9 mouse cellular contexts compared by ENCODE assay signal in genomic region chr15:41325633-41326252, GRCm38 (mm10).
DNase-seq lines count a peak whose midpoint lies in the region; ATAC-seq and TF ChIP-seq lines count a peak whose summit lies in the region.
"Had no signal": no experiment of that assay in that cellular context is flagged by ENCODE, and none has a peak within 500 bp of the region (broad histone marks: within the 10 kb centered on the region; RNA-seq: fewer than 3 reads in every experiment).

No protein-coding gene starts in this region.

- no peak for TF ChIP-seq EP300 in ES-Bruce4 (IDR thresholded peaks at IDR 0.05; ENCODE audit: insufficient read depth, low read depth, low read length)

- no peak overlapping the region for H3K27ac ChIP-seq in hindbrain, embryonic 10.5 days
- no peak overlapping the region for H3K27ac ChIP-seq in hindbrain, embryonic 16.5 days (ENCODE audit: low read depth, low read length)
- no peak overlapping the region for H3K27ac ChIP-seq in ES-Bruce4 (ENCODE audit: insufficient read depth, low read length)
- no peak overlapping the region for H3K27ac ChIP-seq in forebrain, embryonic 15.5 days (replicated peaks)
- H3K27ac ChIP-seq: limb, embryonic 12.5 days had no signal

- no peak overlapping the region for H3K4me3 ChIP-seq in hindbrain, embryonic 10.5 days
- H3K4me3 ChIP-seq in hindbrain, embryonic 16.5 days (ENCODE audit: low read length): no peak overlapping the region
- H3K4me3 ChIP-seq in ES-Bruce4 (ENCODE audit: low read depth, low read length): no peak overlapping the region
- no peak overlapping the region for H3K4me3 ChIP-seq in forebrain, embryonic 15.5 days
- H3K4me3 ChIP-seq: limb, embryonic 12.5 days had no signal

- H3K9me3 ChIP-seq in hindbrain, embryonic 10.5 days: no peaks in the 10 kb centered on the region
- no peaks in the 10 kb centered on the region for H3K9me3 ChIP-seq in hindbrain, embryonic 16.5 days (ENCODE audit: control insufficient read depth, low read length)
- H3K9me3 ChIP-seq in ES-Bruce4 (replicated peaks; ENCODE audit: control insufficient read depth, insufficient read depth, low read length, poor library complexity, severe bottlenecking): no peaks in the 10 kb centered on the region
- H3K9me3 ChIP-seq in forebrain, embryonic 15.5 days: no peaks in the 10 kb centered on the region
- H3K9me3 ChIP-seq: limb, embryonic 12.5 days had no signal

- TF ChIP-seq POLR2A in ES-Bruce4 (IDR thresholded peaks at IDR 0.05; ENCODE audit: insufficient read depth, low read length): no peak

- H3K4me2 ChIP-seq in hindbrain, embryonic 16.5 days (ENCODE audit: low read length): no peak overlapping the region
- H3K4me2 ChIP-seq in forebrain, embryonic 15.5 days (replicated peaks): no peak overlapping the region
- H3K4me2 ChIP-seq: limb, embryonic 12.5 days had no signal

- TF ChIP-seq CTCF in ES-Bruce4 (IDR thresholded peaks at IDR 0.05; ENCODE audit: low read depth, low read length): peak; percentile 13

- no peak for ATAC-seq in hindbrain, embryonic 16.5 days
- ATAC-seq in forebrain, embryonic 15.5 days (replicated peaks): peak; percentile 71; the same call in 1 of the 2 replicates

- H3K27me3 ChIP-seq in hindbrain, embryonic 10.5 days (ENCODE audit: insufficient read depth, poor library complexity, severe bottlenecking): no peaks in the 10 kb centered on the region
- H3K27me3 ChIP-seq in hindbrain, embryonic 16.5 days (replicated peaks; ENCODE audit: control insufficient read depth, insufficient read depth, low read length): no peaks in the 10 kb centered on the region
- no peaks in the 10 kb centered on the region for H3K27me3 ChIP-seq in ES-Bruce4 (ENCODE audit: control insufficient read depth, insufficient read depth, low read length, poor library complexity, severe bottlenecking)
- H3K27me3 ChIP-seq in forebrain, embryonic 15.5 days: no peaks in the 10 kb centered on the region
- H3K27me3 ChIP-seq: limb, embryonic 12.5 days had no signal

- H3K9ac ChIP-seq in hindbrain, embryonic 16.5 days (ENCODE audit: low read depth, low read length): no peak overlapping the region
- H3K9ac ChIP-seq in ES-Bruce4 (ENCODE audit: low read depth, poor library complexity, severe bottlenecking): no peak overlapping the region
- H3K9ac ChIP-seq in forebrain, embryonic 15.5 days (replicated peaks): no peak overlapping the region
- H3K9ac ChIP-seq: limb, embryonic 12.5 days had no signal

- DNase-seq in hindbrain, embryonic 10.5 days (ENCODE audit: low spot score): peak; percentile 11
- DNase-seq in cerebellum, adult 11 months: peak; percentile 50
- DNase-seq in kidney, postnatal 4 days: peak; percentile 67 to 70
- DNase-seq in lung, postnatal 14 days: peak; percentile 66
- peak; percentile 28 for DNase-seq in thymus, postnatal 14 days

- WGBS in hindbrain, embryonic 10.5 days: 29% methylated on average over 7 of the region's 7 CpGs
- 20% methylated on average over 7 of the region's 7 CpGs for WGBS in hindbrain, embryonic 16.5 days
- 24% methylated on average over 7 of the region's 7 CpGs for WGBS in forebrain, embryonic 15.5 days

- H3K4me1 ChIP-seq in hindbrain, embryonic 10.5 days (replicated peaks): no peaks in the 10 kb centered on the region
- no peaks in the 10 kb centered on the region for H3K4me1 ChIP-seq in hindbrain, embryonic 16.5 days (ENCODE audit: control insufficient read depth, insufficient read depth, low read depth, low read length)
- no peaks in the 10 kb centered on the region for H3K4me1 ChIP-seq in ES-Bruce4 (ENCODE audit: control insufficient read depth, insufficient read depth, low read length)
- H3K4me1 ChIP-seq in forebrain, embryonic 15.5 days: no peaks in the 10 kb centered on the region
- H3K4me1 ChIP-seq: limb, embryonic 12.5 days had no signal

- no peaks in the 10 kb centered on the region for H3K36me3 ChIP-seq in hindbrain, embryonic 10.5 days
- H3K36me3 ChIP-seq in hindbrain, embryonic 16.5 days (ENCODE audit: control insufficient read depth, insufficient read depth, low read length): no peaks in the 10 kb centered on the region
- H3K36me3 ChIP-seq in ES-Bruce4 (ENCODE audit: control insufficient read depth, insufficient read depth, low read length, poor library complexity, severe bottlenecking): no peaks in the 10 kb centered on the region
- no peaks in the 10 kb centered on the region for H3K36me3 ChIP-seq in forebrain, embryonic 15.5 days
- H3K36me3 ChIP-seq: limb, embryonic 12.5 days had no signal

Comparison
In these comparisons a context has a peak if more than half of its experiments do, and no peak if none do; other contexts are left out.
1. DNase-seq: peak in every context shown above with its lines; median percentile 68 in kidney, postnatal 4 days; 66 in lung, postnatal 14 days; 50 in cerebellum, adult 11 months; 28 in thymus, postnatal 14 days; 11 in hindbrain, embryonic 10.5 days.